Mouse (Mus musculus) neural tube, embryonic 11.5 days (tissue): ENCODE results near the gene Ttc28. TPM values are rescaled to one million over a fixed set of nuclear protein-coding genes. Genes with fewer than 3 reads are reported as not detected.

Experiments used
- ATAC-seq: fragments of 200-750 bp; cut with Nextera tagmentation; 2 replicates; pipeline ENCODE4 v1.8.0; 2017; ENCODE audit warnings: moderate number of reproducible peaks, mild to moderate bottlenecking, moderate TSS enrichment, moderate library complexity; ENCODE audit not compliant: insufficient read depth, low FRiP score, low TSS enrichment
- DNase-seq: peaks from one replicate; pipeline ENCODE4 v3.0.0-alpha.2; 2015; ENCODE audit warnings: low spot score
- H3K27ac ChIP-seq: fragments of 300-500 bp; sonication (generic); 2 replicates; pipeline ENCODE4 v1.5.1; 2014; ENCODE audit warnings: low read depth, mild to moderate bottlenecking, low read length
- H3K27me3 ChIP-seq: fragments of 300-500 bp; sonication (generic); 2 replicates; pipeline ENCODE4 v1.6.1; 2014; ENCODE audit warnings: mild to moderate bottlenecking, low read length, mixed read lengths; ENCODE audit not compliant: control insufficient read depth, insufficient read depth
- H3K36me3 ChIP-seq: fragments of 300-500 bp; sonication (generic); 2 replicates; pipeline ENCODE4 v1.6.1; 2014; ENCODE audit warnings: mild to moderate bottlenecking, low read length, moderate library complexity, mixed read lengths; ENCODE audit not compliant: control insufficient read depth, insufficient read depth
- H3K4me1 ChIP-seq: fragments of 300-500 bp; sonication (generic); 2 replicates; pipeline ENCODE4 v1.6.1; 2014; ENCODE audit warnings: low read length, mixed read lengths; ENCODE audit not compliant: control insufficient read depth, insufficient read depth
- H3K4me2 ChIP-seq: fragments of 300-500 bp; sonication (generic); 2 replicates; pipeline ENCODE4 v1.6.1; 2014; ENCODE audit warnings: low read depth, mild to moderate bottlenecking, moderate library complexity
- H3K4me3 ChIP-seq: fragments of 300-500 bp; sonication (generic); 2 replicates; pipeline ENCODE4 v1.5.1; 2014; ENCODE audit warnings: low read depth, low read length
- H3K9ac ChIP-seq: fragments of 300-500 bp; sonication (generic); 2 replicates; pipeline ENCODE4 v1.6.1; 2014; ENCODE audit warnings: mild to moderate bottlenecking, low read length
- H3K9me3 ChIP-seq: fragments of 300-500 bp; sonication (generic); 2 replicates; pipeline ENCODE4 v1.6.1; 2016; ENCODE audit warnings: low read length; ENCODE audit not compliant: control insufficient read depth
- WGBS: fragments of 180-500 bp; shearing (Covaris S2); extraction: QIAGEN DNeasy Blood & Tissue Kit; methylation state at CpG from one replicate; pipeline ENCODE4 v1.1.7; 2014; 5-methylcytosine and 5-hydroxymethylcytosine counted together
- polyA plus RNA-seq: library from polyadenylated mRNA; unstranded; fragments of >200 nt; fragmentation: Nextera tagmentation; extraction: Ambion mirVana; gene quantifications from 2 replicates; pipeline ENCODE4 v1.2.1, GENCODE M21; 2014

The Ttc28 gene
- polyA plus RNA-seq, 1 experiment from 2014 or later = 16.1 TPM

- Histone ChIP-seq H3K36me3 (peaks cover 2% of the 10 kb centered on the region; the same call in 1 of the 2 replicates), H3K4me3 (no peak overlapping the region)
- WGBS = 92% methylated on average over 14 of the region's 14 CpGs
Measured at GRCm38 (mm10) chr5:110841046-110841862, 38.3 kb upstream of the Ttc28 start.

GRCm38 (mm10) chr5:110852990-110853389, 26.6 kb upstream of the Ttc28 start:
- no peak for DNase-seq
- 88% methylated on average over 1 of the region's 1 CpGs for WGBS
- no peaks in the 10 kb centered on the region for H3K9me3 ChIP-seq
- no peak overlapping the region for H3K9ac ChIP-seq
- H3K4me3 ChIP-seq = no peak overlapping the region
- no peaks in the 10 kb centered on the region for H3K27me3 ChIP-seq
- ATAC-seq = no peak
- H3K36me3 ChIP-seq = no peaks in the 10 kb centered on the region; the same call in 1 of the 2 replicates
- no peaks in the 10 kb centered on the region for H3K4me1 ChIP-seq
- H3K4me2 ChIP-seq = no peak overlapping the region
- no peak overlapping the region for H3K27ac ChIP-seq

More at GRCm38 (mm10) chr5:110841046-110841862, 38.3 kb upstream of the Ttc28 start:
- Histone ChIP-seq H3K9me3 (no peaks in the 10 kb centered on the region), H3K27me3 (no peaks in the 10 kb centered on the region), H3K27ac (no peak overlapping the region), H3K9ac (no peak overlapping the region), H3K4me1 (0 out of 2 replicates have a peak, but pooled peaks cover 2% of the 10 kb centered on the region), H3K4me2 (no peak overlapping the region)
- ATAC-seq (no peak), DNase-seq (no peak)

GRCm38 (mm10) chr5:110857091-110857490, 22.5 kb upstream of the Ttc28 start:
- H3K4me1 ChIP-seq = no peaks in the 10 kb centered on the region
- 83% methylated on average over 5 of the region's 5 CpGs for WGBS
- DNase-seq (no peak), ATAC-seq (no peak)
- no peaks in the 10 kb centered on the region for H3K27me3 ChIP-seq
- no peak overlapping the region for H3K27ac ChIP-seq
- H3K4me3 ChIP-seq = no peak overlapping the region
- H3K4me2 ChIP-seq = no peak overlapping the region
- H3K9ac ChIP-seq = no peak overlapping the region
- 0 out of 2 replicates have a peak, but pooled peaks cover 4% of the 10 kb centered on the region for H3K36me3 ChIP-seq
- no peaks in the 10 kb centered on the region for H3K9me3 ChIP-seq

- no peaks in the 10 kb centered on the region for H3K27me3 ChIP-seq
- H3K36me3 ChIP-seq = 0 out of 2 replicates have a peak, but pooled peaks cover 4% of the 10 kb centered on the region
- H3K9me3 ChIP-seq = no peaks in the 10 kb centered on the region
- no peak overlapping the region for H3K4me2 ChIP-seq
- DNase-seq (no peak), ATAC-seq (no peak)
- 65% methylated on average over 13 of the region's 13 CpGs for WGBS
- no peak overlapping the region for H3K4me3 ChIP-seq
- no peaks in the 10 kb centered on the region for H3K4me1 ChIP-seq
- H3K27ac ChIP-seq = no peak overlapping the region
- H3K9ac ChIP-seq = no peak overlapping the region
Measured at GRCm38 (mm10) chr5:110859013-110859650, 20.5 kb upstream of the Ttc28 start.

GRCm38 (mm10) chr5:110860445-110860844, 19.2 kb upstream of the Ttc28 start:
- no peaks in the 10 kb centered on the region for H3K9me3 ChIP-seq
- H3K9ac ChIP-seq = no peak overlapping the region
- no peaks in the 10 kb centered on the region for H3K27me3 ChIP-seq
- H3K36me3 ChIP-seq = 0 out of 2 replicates have a peak, but pooled peaks cover 4% of the 10 kb centered on the region
- 88% methylated on average over 5 of the region's 5 CpGs for WGBS
- no peak overlapping the region for H3K4me3 ChIP-seq
- DNase-seq = no peak
- H3K4me2 ChIP-seq = no peak overlapping the region
- H3K4me1 ChIP-seq = no peaks in the 10 kb centered on the region
- no peak for ATAC-seq
- H3K27ac ChIP-seq = no peak overlapping the region

- 89% methylated on average over 4 of the region's 4 CpGs for WGBS
- H3K9ac ChIP-seq = no peak overlapping the region
- ATAC-seq (no peak), DNase-seq (no peak)
- no peaks in the 10 kb centered on the region for H3K4me1 ChIP-seq
- H3K4me2 ChIP-seq = no peak overlapping the region
- H3K27me3 ChIP-seq = no peaks in the 10 kb centered on the region
- H3K36me3 ChIP-seq = no peaks in the 10 kb centered on the region
- H3K4me3 ChIP-seq = no peak overlapping the region
- H3K9me3 ChIP-seq = no peaks in the 10 kb centered on the region
- H3K27ac ChIP-seq = no peak overlapping the region
Measured at GRCm38 (mm10) chr5:110868460-110868859, 11.1 kb upstream of the Ttc28 start.

- no peaks in the 10 kb centered on the region for H3K4me1 ChIP-seq
- no peaks in the 10 kb centered on the region for H3K36me3 ChIP-seq
- H3K4me3 ChIP-seq = no peak overlapping the region
- no peak overlapping the region for H3K4me2 ChIP-seq
- ATAC-seq = no peak
- 67% methylated on average over 8 of the region's 8 CpGs for WGBS
- H3K9ac ChIP-seq = no peak overlapping the region
- no peak for DNase-seq
- H3K9me3 ChIP-seq = no peaks in the 10 kb centered on the region
- H3K27ac ChIP-seq = no peak overlapping the region
- no peaks in the 10 kb centered on the region for H3K27me3 ChIP-seq
Measured at GRCm38 (mm10) chr5:110869242-110869669, 10.3 kb upstream of the Ttc28 start.

GRCm38 (mm10) chr5:110873160-110873559, 6.4 kb upstream of the Ttc28 start:
- no peaks in the 10 kb centered on the region for H3K27me3 ChIP-seq
- H3K9me3 ChIP-seq = no peaks in the 10 kb centered on the region
- H3K36me3 ChIP-seq = no peaks in the 10 kb centered on the region
- no peak overlapping the region for H3K4me2 ChIP-seq
- H3K9ac ChIP-seq = no peak overlapping the region
- 85% methylated on average over 6 of the region's 6 CpGs for WGBS
- H3K27ac ChIP-seq = no peak overlapping the region
- no peaks in the 10 kb centered on the region for H3K4me1 ChIP-seq
- DNase-seq (no peak), ATAC-seq (no peak)
- H3K4me3 ChIP-seq = no peak overlapping the region
